Mouse (Mus musculus) adrenal gland (tissue): Measurements from ENCODE around the gene Ankrd11.

Experiments
- intact Hi-C: fragments of 180-260 bp; cut with DNase I; formaldehyde crosslinking; loops from one replicate; pipeline ENCODE4 v1.15.1; 2025

The Ankrd11 gene

DNA sequence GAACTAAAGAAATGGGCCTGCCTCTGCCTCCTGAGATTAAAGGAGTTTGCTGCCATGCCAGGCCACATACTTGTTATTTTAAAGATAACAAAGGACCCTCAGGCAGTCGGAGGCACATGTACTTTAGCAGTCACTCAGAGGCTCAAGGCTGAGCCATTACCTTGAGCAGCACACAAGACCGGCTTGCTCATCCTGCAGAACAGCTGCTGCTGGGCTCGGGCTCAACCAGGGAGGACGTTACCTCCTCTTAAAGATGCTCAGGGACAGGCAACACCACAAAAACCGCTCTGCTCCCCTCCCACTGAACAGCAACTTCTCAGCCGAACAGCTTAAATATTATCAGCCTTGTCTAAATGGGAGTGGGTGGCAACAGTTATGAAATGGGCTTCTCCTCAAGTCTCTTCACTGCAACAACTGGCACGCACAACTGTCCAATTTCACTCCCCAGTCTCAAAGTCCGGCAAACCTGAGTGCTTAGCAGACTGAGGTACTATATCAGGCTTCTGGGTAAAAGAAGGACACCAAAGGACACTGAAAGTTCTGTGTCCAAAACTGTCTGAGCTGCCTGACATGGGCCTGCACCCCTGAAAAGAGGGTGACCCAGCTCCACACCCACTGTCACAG is 140.1 kb downstream of the Ankrd11 start:
- intact Hi-C loops: no loop called here

DNA sequence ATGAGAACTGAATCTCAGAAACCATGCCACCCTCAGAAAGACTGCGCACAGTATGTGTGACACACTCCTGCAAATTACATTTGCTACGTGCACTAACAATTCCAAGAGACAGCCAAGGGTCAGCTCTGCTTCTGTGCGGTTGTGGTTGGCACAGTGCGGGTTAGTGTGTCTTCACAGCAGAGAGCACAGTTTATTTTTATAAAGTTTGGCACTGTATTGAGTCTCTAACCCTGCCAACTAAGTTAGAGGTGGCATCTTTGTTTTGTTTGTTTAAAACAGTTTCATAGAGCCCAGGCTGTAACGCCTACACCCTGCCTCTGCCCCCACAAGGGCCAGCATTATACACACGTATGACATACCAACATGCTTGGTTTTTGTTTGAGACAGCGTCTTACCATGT is 140.6 kb downstream of the Ankrd11 start:
- intact Hi-C loops: no loop called here

DNA sequence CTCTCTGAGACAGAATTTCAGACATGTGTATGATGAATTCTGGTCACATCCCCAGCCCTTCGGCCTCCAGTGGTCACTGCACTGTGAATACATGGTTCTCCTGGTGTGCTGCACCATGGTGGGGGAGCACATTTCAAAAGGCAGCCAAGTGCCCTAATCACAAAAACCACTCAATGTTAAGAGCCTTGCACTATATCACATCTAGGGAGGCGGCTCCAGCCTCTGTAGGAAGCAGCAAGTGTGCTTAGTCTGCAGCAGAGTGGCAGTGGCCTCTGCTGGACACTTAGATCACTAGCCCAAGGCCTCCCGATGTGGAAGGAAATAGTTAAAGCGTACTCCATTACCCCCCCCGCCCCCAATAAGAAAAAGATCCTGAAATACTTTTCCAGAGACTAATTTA is 143.0 kb downstream of the Ankrd11 start:
- intact Hi-C loops: no loop called here

DNA sequence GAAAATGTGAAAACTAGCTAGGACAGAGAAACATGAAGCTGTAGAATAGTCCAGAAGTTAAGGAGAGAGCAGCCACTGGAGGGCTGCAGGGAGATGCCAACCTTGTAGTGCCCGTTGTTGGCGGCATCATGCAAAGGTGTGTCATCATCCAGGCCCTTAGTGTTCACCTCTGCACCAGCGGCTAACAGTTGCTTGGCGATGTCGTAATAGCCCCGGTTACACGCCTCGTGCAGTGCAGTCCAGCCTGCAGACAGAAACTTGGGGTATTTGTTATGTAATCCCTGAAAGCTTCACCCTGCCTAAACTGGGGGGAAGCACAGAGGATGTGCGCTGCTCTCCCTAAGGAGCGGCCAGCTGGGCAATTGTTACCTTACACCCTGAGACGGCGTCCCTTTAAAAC is 143.6 kb downstream of the Ankrd11 start:
- intact Hi-C loops: no loop called here

DNA sequence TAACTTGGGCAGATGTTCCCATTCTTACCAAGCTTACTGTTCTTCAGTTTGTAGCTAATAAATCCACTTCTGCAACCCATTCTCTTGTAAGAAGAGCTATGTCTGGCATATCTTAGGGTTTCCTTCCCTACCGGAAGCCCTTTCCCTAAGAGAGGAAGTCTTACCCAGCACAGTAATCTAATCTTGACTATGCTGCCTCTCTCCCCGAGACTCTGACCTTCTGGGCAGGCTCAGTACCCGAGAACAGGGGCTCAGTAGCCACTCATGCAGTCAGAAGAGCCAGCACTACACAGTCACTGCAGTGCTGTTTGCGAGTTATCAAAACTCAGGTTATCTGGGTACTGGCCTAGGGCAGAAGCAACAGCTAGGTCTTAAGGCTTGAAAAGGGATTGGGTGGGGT is 144.1 kb downstream of the Ankrd11 start:
- intact Hi-C loops: no loop called here

DNA sequence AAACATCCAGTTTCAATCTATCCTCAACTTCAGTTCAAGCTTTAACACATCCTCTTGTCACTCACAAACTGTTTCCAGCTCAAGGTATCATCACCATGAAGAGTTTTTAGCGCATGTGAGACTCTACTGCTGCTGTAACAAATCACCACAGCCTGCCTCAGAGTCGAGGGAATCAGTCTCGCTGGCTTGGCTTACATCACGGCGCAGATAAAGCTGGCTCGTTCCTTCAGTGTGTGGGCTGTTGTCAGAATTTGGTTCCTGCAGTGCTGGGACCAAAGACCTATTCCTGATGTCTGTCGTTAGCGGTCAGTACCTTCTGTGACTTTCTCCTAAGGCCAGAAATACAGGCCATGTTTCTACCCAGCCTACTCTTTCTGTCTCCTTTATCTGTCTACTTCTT is 144.9 kb downstream of the Ankrd11 start:
- intact Hi-C loops: no loop called here

DNA sequence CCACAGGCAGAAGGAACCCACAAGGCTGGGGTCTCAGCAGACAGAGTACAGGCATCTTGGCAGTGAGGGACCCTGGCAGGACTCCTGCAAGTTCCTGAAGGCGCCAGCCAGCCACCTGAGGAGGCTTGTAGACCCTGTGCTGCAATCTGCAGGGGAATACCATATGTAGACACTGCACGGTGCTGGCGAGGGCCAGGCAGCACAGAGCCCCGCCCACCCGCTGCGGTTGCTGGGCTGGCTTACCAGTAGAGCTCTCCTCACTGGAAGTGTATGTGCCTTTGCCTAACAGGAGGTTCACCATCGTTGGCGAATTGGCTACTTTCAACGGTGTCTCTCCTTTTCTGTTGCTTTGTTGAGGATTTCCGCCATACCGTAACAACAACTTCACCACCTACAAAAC is 145.8 kb downstream of the Ankrd11 start:
- intact Hi-C loops: no loop called here

DNA sequence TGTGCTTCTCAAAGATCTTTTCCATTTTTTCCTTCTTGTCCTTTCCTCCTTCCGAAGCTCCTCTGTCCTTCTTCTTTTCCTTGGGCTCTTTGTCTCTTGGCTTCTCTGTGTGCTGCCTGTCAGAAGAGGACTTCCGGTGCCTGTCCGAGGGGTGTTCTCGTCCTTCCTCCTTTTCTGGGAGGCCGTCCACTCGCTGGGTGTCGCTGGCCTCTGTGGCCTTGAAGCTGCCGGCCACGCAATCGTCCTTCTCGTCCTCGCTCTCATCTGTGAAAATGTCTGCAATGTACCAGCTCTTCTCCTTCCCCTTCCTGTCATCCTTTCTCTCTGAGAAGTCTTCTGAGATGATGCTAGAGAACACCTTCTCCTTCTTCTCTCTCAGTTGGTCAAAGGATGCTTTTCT is 148.6 kb downstream of the Ankrd11 start:
- intact Hi-C loops: loop anchor here (5.0 kb wide), 1 partner anchor 41 kb away; no protein-coding TSS in a partner anchor

DNA sequence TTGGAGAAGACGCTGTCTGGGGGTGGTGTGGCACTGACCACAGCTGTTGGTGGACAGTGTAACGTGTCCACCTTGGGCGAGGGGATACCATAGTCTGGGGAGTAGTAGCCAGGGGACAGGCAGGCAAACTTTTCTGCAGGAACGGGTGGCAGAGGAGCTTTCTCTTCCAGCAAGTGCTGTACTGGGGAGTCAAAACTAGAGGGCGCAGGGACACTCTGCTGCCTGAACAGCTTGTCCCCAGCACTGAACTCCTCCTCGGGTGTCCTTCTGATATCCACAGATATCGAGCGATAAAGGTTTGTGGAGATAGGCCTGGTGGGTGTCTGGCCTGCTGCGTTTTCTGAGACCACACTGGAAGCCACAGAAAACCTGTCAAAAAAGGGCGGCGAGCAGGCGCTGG is 150.6 kb downstream of the Ankrd11 start:
- intact Hi-C loops: loop anchor here (5.0 kb wide), 1 partner anchor 39 kb away; no protein-coding TSS in a partner anchor

DNA sequence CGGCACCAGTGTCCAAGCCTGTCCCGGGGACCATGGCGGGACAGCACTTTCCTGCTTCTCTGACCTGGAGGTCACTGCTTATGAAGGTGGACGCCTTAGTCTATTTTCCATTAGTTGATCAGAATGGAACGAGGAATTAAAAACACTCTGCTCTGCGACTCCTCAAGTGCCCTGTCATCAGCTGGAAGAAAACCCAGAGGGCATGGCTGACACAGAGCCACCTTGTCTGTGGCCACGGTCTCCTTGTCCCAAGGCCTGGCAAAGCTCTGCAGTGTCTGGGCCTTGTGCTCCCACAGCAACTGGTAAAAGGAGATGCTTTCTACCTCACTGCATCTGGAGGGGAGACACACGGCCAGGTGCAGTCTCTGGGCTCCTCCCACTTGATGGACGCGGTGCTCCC is 158.4 kb downstream of the Ankrd11 start:
- intact Hi-C loops: no loop called here

DNA sequence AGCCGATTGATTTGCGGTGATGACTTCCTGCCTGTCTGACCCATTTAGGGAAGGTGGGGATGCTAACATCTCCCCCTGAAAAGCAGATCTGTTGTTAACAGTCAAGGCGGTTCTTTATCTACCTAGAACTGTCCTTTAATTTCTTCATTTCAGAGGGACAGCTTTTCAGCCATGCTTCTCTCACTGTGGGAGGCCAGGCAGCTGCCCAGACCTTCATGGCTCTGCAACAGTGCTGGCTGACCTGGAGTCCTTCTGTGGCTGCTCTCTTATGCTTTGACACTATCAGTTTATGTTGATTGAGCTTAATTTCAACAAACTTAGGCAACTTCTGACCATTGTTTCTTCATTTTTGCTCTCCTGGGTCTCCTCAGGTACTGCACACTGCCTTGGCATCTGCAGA is 161.8 kb downstream of the Ankrd11 start:
- intact Hi-C loops: no loop called here

DNA sequence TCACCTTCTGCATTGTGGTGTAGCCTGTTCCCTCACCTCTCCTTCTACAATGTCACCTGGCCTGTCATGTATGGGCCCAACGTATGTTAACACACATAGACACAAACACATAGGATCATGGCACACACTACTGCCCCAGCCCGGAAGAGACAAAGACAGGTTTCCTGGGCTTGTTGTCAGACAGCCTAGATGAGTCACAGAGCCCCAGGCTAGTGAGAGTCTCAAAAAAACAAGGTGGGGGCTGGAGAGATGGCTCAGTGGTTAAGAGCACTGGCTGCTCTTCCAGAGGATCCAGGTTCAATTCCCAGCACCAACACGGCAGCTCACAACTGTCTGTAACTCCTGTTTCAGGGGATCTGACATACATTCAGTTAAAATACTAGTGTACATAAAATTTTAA is 163.8 kb downstream of the Ankrd11 start:
- intact Hi-C loops: no loop called here

DNA sequence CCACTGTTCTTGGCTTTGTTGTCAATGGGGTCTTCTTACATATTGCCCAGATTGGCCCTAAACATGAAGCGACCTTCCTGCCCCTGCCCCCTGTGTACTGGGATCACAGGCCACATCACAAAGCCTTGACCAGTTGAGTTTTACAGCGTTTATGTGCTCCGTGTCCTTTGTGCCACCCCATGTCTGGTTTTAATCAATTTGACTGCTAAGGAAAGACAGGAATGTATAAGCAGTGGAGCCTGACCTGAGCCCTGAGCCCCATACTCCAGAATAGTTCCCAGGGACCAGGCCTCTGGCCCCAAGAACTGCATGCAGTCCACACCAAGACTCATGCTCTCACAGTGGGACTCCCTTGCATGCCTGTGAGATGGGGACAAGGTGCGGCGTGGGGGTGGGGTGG is 166.9 kb downstream of the Ankrd11 start:
- intact Hi-C loops: no loop called here

DNA sequence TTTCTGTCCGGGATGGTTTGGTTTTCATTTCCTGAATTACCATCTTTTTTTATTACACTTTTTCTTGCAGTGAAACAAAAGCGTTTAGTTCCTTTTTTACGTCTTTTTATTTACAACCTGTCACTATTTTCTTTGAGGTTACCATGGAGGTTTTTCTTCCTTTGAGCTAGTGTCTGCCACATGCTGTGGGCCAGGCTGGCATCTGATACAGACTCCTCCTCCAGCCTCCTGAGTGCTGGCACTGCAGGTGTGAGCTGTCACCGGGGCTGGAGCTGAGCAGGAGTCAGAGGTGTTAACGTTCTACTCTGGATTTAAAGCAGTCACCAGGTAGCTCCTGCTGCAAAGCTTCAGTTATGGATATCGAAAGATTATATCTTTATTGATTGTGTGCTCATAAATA is 168.9 kb downstream of the Ankrd11 start:
- intact Hi-C loops: no loop called here

DNA sequence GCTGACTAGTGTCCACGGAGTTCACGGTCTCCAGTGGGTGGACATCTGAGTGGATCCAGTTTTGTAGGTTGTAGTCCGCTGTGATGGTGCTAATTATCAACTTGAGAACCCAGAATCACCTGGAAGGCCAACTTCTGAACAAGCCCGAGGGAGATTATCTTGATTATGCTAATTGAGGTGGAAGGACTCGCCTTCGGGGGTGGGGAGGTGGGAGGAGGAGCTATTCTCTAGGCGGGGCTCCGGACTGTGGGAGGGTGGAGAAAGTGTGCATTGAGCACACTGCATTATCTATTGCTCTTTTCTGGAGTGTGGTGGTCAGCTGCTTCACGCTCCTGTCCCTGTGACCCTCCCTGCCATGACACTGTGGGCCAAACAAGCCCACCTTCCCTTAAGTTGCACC is 170.4 kb downstream of the Ankrd11 start:
- intact Hi-C loops: no loop called here

DNA sequence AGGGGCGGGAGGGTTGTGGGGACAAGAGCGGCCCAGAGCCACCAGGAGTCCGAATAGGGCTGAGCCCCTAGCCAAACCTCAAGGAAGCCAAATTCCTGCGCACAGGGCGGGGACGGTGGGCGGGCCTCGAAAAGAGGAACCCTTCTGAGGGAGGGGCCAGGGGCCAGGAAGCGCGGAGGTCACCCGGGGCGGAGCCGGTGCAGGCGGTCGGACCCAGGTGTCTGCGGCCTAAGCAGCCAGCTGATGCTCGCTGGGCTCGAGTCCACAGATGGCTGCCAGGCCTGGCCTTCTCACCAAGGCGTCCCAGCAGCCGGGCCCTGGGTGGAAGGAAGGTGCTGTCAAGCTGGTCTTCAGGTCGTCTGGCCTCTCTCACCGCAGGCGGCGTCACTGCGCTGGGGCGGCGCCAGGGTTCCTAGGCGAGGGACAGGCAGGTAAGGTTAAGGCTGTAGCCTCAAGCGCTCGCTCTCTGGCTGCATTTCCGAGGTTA is 171.7 kb downstream of the Ankrd11 start:
- intact Hi-C loops: no loop called here

DNA sequence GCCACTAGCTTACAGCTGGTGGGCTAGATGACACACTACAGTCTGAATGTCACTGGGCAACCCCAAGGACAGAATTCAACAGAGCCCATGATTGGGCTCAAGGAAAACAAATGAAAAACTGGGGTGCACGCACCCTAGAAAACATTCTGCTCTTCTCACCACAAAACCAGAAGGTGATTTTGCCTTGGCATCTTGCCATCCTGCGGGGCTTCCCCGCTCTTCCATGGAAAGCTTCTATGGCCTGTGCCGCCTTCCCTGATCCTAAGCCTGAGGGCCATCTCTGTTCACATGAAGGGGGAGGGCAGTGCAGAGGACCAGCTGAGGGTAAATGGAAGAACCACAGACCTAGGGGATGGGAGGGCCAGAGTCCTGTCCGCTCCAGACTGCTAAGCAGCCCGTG is 174.1 kb downstream of the Ankrd11 start:
- intact Hi-C loops: no loop called here

DNA sequence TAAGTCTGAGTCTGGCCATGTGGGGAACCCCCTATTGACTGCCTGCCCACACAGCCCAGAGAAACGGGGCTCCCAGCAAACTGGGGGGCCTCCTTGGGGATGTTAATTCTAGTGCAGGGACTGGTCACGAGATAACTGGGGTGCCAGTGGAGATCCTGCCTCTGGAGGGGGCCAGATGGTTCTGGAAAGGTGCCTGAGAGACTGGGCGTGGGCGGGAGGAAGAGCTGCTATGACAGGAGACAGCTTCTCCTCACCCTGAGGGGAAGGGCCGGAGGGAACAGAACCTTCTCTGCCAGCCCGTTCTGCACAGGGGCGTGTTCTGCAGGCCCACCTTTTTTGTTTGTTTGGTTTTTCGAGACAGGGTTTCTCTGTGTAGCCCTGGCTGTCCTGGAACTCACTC is 175.8 kb downstream of the Ankrd11 start:
- intact Hi-C loops: no loop called here

DNA sequence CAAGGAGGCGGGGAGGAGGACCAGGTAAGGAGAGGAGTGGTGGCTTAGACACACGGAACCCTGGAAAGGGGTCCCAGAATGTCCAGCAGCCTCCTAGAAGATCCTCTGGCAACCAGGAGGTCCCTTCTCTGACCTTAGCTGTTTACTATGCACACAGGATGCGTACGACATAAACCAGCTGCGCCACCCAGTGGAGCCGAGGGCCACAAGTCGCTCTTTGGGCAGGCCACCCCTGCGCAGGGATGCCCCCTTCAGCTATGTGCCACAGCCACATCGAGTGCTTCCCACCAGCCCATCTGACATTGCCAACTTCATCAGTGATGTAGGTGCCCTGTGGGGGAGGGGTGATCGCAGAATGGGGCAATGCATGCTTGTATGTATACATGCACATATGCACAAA is 176.6 kb downstream of the Ankrd11 start:
- intact Hi-C loops: no loop called here

DNA sequence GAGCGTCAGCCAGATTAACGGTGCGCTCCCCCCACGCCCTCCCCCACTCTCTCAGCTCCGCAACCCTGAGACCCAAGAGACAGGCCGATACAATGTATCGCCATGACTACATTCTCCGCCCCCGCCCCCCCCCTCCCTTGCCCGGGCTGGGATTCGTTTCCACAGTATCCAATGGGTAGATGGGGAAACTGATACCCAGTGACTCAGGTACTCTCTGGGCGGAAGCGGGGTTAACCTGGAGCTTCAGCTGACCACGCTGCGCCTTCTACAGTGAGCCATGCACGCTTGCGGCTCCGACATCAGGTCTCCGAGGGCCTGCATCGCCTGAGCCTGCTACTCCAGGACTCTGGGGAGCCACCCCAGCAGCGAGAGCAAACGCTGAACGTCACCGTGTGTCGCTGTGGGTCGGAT is 177.4 kb downstream of the Ankrd11 start:
- intact Hi-C loops: no loop called here

DNA sequence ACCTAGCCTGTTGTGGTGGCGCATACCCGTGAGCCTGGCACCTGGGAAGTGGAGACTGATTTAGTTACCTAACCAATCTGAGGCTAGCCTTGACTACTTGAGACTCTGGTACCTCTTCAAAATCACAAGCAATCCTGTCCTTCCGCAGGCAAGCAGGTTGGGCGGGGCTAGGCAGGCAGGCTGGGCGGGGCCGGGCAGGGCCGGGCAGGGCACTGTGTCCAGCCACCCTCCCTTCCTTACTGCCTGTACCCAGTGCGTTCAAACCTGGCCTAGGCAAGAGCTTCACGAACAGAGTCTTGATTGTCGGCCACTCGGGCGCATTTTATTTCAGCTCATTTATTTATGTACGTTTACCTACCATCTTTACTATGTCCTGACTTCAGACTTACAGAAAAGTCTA is 182.2 kb downstream of the Ankrd11 start:
- intact Hi-C loops: no loop called here

DNA sequence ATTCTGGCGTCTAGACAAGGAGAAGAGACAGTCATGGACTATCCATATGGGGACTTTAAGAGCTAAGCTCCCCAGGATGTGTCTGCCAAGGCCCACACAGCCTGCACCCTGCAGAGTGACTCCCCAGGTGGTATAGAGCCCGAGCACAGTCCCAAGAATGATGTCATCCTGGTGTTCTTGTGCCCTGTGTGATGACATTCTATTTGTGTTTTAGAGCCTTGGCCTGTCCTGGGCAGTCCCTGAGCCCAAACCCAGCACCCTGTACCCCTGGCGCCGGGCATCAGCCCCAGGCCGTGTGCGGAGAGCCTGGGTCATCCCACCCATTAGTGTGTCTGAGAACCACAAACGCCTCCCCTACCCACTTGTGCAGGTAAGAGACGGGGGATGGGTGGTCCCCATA is 185.8 kb downstream of the Ankrd11 start:
- intact Hi-C loops: no loop called here

DNA sequence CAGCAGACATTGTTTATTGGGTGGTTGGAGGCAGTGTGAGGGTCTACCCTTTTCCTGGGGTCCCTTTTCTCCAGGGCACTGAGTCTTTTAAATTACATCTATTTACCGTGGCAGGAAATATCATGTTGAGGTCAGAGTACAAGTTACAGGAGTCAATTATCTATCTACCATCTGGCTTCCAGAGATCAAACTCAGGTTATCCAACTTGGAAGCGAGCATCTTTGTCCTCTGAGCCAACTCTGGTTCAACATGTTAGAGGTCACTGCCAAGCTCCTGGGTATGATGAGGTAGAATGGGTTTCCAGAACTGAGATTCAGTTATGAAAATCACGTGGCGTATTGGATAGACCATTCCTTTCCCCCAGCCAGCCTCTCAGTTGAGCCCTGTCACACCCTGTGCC is 187.0 kb downstream of the Ankrd11 start:
- intact Hi-C loops: no loop called here

DNA sequence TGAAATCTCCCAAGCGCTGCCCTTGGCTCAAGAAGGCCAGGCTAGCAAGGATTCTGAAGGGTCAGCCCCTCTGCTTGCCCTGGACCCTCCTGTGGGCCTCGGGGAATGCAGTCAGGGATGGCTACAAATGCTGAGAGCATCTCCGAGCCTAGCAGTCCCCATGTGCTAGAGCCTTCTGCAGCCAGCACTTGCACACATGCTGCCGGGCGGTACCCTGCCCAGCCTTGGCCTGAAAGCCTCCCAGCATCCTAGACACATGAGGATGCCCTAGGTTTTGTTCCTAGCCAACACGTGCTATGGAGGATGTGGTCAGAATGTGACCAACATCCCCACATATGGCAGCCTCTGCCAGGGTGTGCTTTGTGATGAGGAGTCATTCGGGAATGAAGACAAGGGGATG is 187.7 kb downstream of the Ankrd11 start:
- intact Hi-C loops: loop anchor here (5.0 kb wide), 1 partner anchor 38 kb away; no protein-coding TSS in a partner anchor
